Comparison of ENCODE assay signal across 11 mouse cellular contexts in genomic region chr11:52395343-52395742, GRCm38 (mm10). TPM values are rescaled to one million over a fixed set of nuclear protein-coding genes. Genes with fewer than 3 reads are reported as not detected.
DNase-seq lines count a peak whose midpoint lies in the region; ATAC-seq and TF ChIP-seq lines count a peak whose summit lies in the region.
"Had no signal": no experiment of that assay in that cellular context is flagged by ENCODE, and none has a peak within 500 bp of the region (broad histone marks: within the 10 kb centered on the region; RNA-seq: fewer than 3 reads in every experiment).

No protein-coding gene starts in this region.

- no peak for DNase-seq in hindbrain, embryonic 10.5 days (ENCODE audit: low spot score)
- DNase-seq in CD4-positive helper T cell, adult 2 months (ENCODE audit: low read depth, low spot score), result peak; percentile 46
- no peak for DNase-seq in Patski (ENCODE audit: low read depth, low spot score)
- DNase-seq in Muller cell, postnatal 12 days (ENCODE audit: inconsistent ontology term), result no peak
- no peak for DNase-seq in right cerebral cortex, postnatal 25 days
- no peak for DNase-seq in layer of hippocampus, adult 11-12 months (ENCODE audit: low spot score)
- DNase-seq: kidney, adult 18-20 months; right cerebral cortex, adult 18-20 months; thymus, postnatal 25 days had no signal

- ATAC-seq in hindbrain, embryonic 16.5 days, result no peak
- no peak for ATAC-seq in Patski
- ATAC-seq in liver, embryonic 12.5 days, result no peak

- H3K4me2 ChIP-seq in hindbrain, embryonic 16.5 days (ENCODE audit: low read length), result no peak overlapping the region
- H3K4me2 ChIP-seq in liver, embryonic 12.5 days, result peak overlapping the region; percentile 83

- CTCF ChIA-PET in Patski (lab: Charles Lee), result interaction anchor here (2.4 kb wide), 1 partner anchor 10 kb away, joined by 11 read pairs; no protein-coding TSS in a partner anchor

- POLR2A ChIA-PET in Patski (lab: Charles Lee), result no interaction called here

- no peak overlapping the region for H3K9ac ChIP-seq in hindbrain, embryonic 16.5 days (ENCODE audit: low read depth, low read length)
- no peak overlapping the region; the same call in 1 of the 2 replicates for H3K9ac ChIP-seq in liver, embryonic 12.5 days

- peak overlapping the region; percentile 84; the same call in 1 of the 2 replicates for H3K4me3 ChIP-seq in hindbrain, embryonic 10.5 days
- no peak overlapping the region for H3K4me3 ChIP-seq in hindbrain, embryonic 16.5 days (ENCODE audit: low read length)
- peak overlapping the region; percentile 96; the same call in 1 of the 2 replicates for H3K4me3 ChIP-seq in liver, embryonic 12.5 days

- H3K4me1 ChIP-seq in hindbrain, embryonic 10.5 days (replicated peaks), result peaks cover 18% of the 10 kb centered on the region
- H3K4me1 ChIP-seq in hindbrain, embryonic 16.5 days (ENCODE audit: control insufficient read depth, insufficient read depth, low read depth, low read length), result peaks cover 14% of the 10 kb centered on the region
- peaks cover 47% of the 10 kb centered on the region for H3K4me1 ChIP-seq in liver, embryonic 12.5 days

- WGBS in hindbrain, embryonic 10.5 days, result 29% methylated on average over 4 of the region's 4 CpGs
- WGBS in hindbrain, embryonic 16.5 days, result 41% methylated on average over 4 of the region's 4 CpGs
- 20% methylated on average over 4 of the region's 4 CpGs for WGBS in liver, embryonic 12.5 days (ENCODE audit: insufficient replicate concordance)

- H3K9me3 ChIP-seq in hindbrain, embryonic 10.5 days, result no peaks in the 10 kb centered on the region
- no peaks in the 10 kb centered on the region for H3K9me3 ChIP-seq in hindbrain, embryonic 16.5 days (ENCODE audit: control insufficient read depth, low read length)
- H3K9me3 ChIP-seq in liver, embryonic 12.5 days (replicated peaks), result no peaks in the 10 kb centered on the region

- in situ Hi-C loops in Patski (cut with MboI; ENCODE audit: low pct_unique_long_range_greater_than_20kb), result no loop called here

- H3K27ac ChIP-seq in hindbrain, embryonic 10.5 days, result no peak overlapping the region
- H3K27ac ChIP-seq in hindbrain, embryonic 16.5 days (ENCODE audit: low read depth, low read length), result no peak overlapping the region
- H3K27ac ChIP-seq in liver, embryonic 12.5 days, result peak overlapping the region; percentile 54; the same call in 1 of the 2 replicates

- peak; percentile 51 for TF ChIP-seq CTCF in Patski (IDR thresholded peaks at IDR 0.05)

- no peaks in the 10 kb centered on the region for H3K27me3 ChIP-seq in hindbrain, embryonic 10.5 days (ENCODE audit: insufficient read depth, poor library complexity, severe bottlenecking)
- H3K27me3 ChIP-seq in hindbrain, embryonic 16.5 days (replicated peaks; ENCODE audit: control insufficient read depth, insufficient read depth, low read length), result no peaks in the 10 kb centered on the region
- no peaks in the 10 kb centered on the region for H3K27me3 ChIP-seq in Patski
- no peaks in the 10 kb centered on the region for H3K27me3 ChIP-seq in liver, embryonic 12.5 days (replicated peaks)

- H3K36me3 ChIP-seq in hindbrain, embryonic 10.5 days, result peaks cover 19% of the 10 kb centered on the region
- no peaks in the 10 kb centered on the region; the same call in 1 of the 2 replicates for H3K36me3 ChIP-seq in hindbrain, embryonic 16.5 days (ENCODE audit: control insufficient read depth, insufficient read depth, low read length)
- peaks cover 17% of the 10 kb centered on the region for H3K36me3 ChIP-seq in liver, embryonic 12.5 days

RNA-seq across cellular contexts. Expression of gene 9530068E07Rik, which starts 0.9 kb away (rescaled TPM):
- 149 and 168 TPM in 2 replicates for polyA plus RNA-seq in hindbrain, embryonic 10.5 days (2016; fragmentation: Nextera tagmentation; extraction: Ambion mirVana)
- 136 and 145 TPM in 2 replicates for polyA plus RNA-seq in hindbrain, embryonic 16.5 days (2015; fragmentation: Nextera tagmentation; extraction: Ambion mirVana)
- 254 TPM for polyA plus RNA-seq in Patski (2021)
- 72.5 and 76.4 TPM in 2 replicates for polyA plus RNA-seq in liver, embryonic 12.5 days (2016; fragmentation: Nextera tagmentation; extraction: Ambion mirVana)

RNA-seq across cellular contexts. Expression of gene Vdac1, which starts 34.7 kb away (rescaled TPM):
- 222 and 241 TPM in 2 replicates for polyA plus RNA-seq in hindbrain, embryonic 10.5 days (2016; fragmentation: Nextera tagmentation; extraction: Ambion mirVana)
- 411 and 440 TPM in 2 replicates for polyA plus RNA-seq in hindbrain, embryonic 16.5 days (2015; fragmentation: Nextera tagmentation; extraction: Ambion mirVana)
- polyA plus RNA-seq in Patski (2021), result 498 TPM
- polyA plus RNA-seq in liver, embryonic 12.5 days (2016; fragmentation: Nextera tagmentation; extraction: Ambion mirVana), result 156 and 159 TPM in 2 replicates
